Mouse (Mus musculus) layer of hippocampus, adult 9-10 months (tissue): ENCODE measurements around the gene Rab43.

Experiments used
- DNase-seq: peaks from one replicate; pipeline ENCODE4 v3.0.0; 2022; ENCODE audit warnings: low spot score

The Rab43 gene

GRCm38 (mm10) chr6:87811675-87812338 lies at the start of gene Rab43:
Gene Rab43, minus strand, starts transcription at chr6:87812164.
- DNase-seq: peak; percentile 69

- no peak for DNase-seq
These were observed 45.1 kb upstream of the Rab43 start for GRCm38 (mm10) chr6:87857071-87857470.

- no peak for DNase-seq
These were observed 41.5 kb upstream of the Rab43 start for GRCm38 (mm10) chr6:87853446-87853845.

GRCm38 (mm10) chr6:87851871-87852270 lies 39.9 kb upstream of the Rab43 start:
- DNase-seq: no peak

- DNase-seq: peak; percentile 86
These were observed 39.1 kb upstream of the Rab43 start, which contains the start of gene Cnbp for GRCm38 (mm10) chr6:87850900-87851614. Gene Cnbp, minus strand, starts transcription at chr6:87851106.

GRCm38 (mm10) chr6:87850155-87850899 lies 38.4 kb upstream of the Rab43 start:
- no peak for DNase-seq

GRCm38 (mm10) chr6:87849780-87850154 lies 37.8 kb upstream of the Rab43 start:
- DNase-seq: no peak

- DNase-seq: no peak
These were observed 34.8 kb upstream of the Rab43 start for GRCm38 (mm10) chr6:87846813-87847212.

- no peak for DNase-seq
These were observed 33.2 kb upstream of the Rab43 start for GRCm38 (mm10) chr6:87845031-87845695.

GRCm38 (mm10) chr6:87842254-87842653 lies 30.3 kb upstream of the Rab43 start:
- DNase-seq: no peak

- no peak for DNase-seq
These were observed 29.7 kb upstream of the Rab43 start for GRCm38 (mm10) chr6:87841635-87842034.

- no peak for DNase-seq
These were observed 27.9 kb upstream of the Rab43 start for GRCm38 (mm10) chr6:87839797-87840341.

GRCm38 (mm10) chr6:87838551-87839197 lies 26.7 kb upstream of the Rab43 start, which contains the start of gene Isy1:
Gene Isy1, minus strand, starts transcription at chr6:87838798.
- peak; percentile 90 for DNase-seq

GRCm38 (mm10) chr6:87835695-87836094 lies 23.7 kb upstream of the Rab43 start, which contains the start of gene Gm45140:
Gene Gm45140, minus strand, starts transcription at chr6:87835795.
- no peak for DNase-seq

GRCm38 (mm10) chr6:87820366-87820765 lies 8.4 kb upstream of the Rab43 start:
- DNase-seq: no peak

- no peak for DNase-seq
These were observed 2.5 kb upstream of the Rab43 start for GRCm38 (mm10) chr6:87814486-87814885.

GRCm38 (mm10) chr6:87812656-87813055 lies 692 bp upstream of the Rab43 start:
- DNase-seq: no peak

- no peak for DNase-seq
These were observed 973 bp downstream of the Rab43 start for GRCm38 (mm10) chr6:87810713-87811669.

- DNase-seq: no peak
These were observed 1.7 kb downstream of the Rab43 start for GRCm38 (mm10) chr6:87810311-87810710.

- no peak for DNase-seq
These were observed 2.3 kb downstream of the Rab43 start for GRCm38 (mm10) chr6:87809651-87810161.
